Mouse (Mus musculus): ENCODE results near the gene Trim67. TPM values are rescaled to one million over a fixed set of nuclear protein-coding genes. Genes with fewer than 3 reads are reported as not detected.

Trim67 gene
- 1 to 10 TPM; 5.1 to 5.8 TPM for total RNA-seq (2021)
- long read RNA-seq, experiment 1 = 0 reads
- long read RNA-seq, experiment 2 = 0 reads

DNA sequence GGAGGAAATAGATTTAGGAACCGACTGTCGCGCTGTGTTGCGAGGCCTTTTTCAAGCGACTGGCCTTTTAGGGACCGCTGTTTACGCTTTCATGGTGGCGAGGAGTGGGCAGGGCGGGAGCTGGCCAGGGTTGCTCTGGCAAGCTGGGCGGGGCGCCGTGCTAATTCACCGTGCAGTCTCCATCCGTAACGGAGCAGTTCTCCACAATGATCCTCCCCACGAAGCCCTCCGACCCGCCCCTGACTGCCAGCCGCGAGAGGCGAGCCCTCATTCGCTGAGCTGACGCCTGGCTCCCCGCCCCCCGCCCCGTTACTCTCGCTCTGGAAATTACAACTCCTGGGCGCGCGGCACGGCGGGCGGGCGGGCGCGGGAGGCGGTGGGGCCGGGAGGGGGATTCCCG is at the start of gene Trim67:
TSS of gene Trim67 (plus strand) at position 385 of the 400 bp plus-strand sequence.
- peak; percentile 73 to 79 for DNase-seq (ENCODE audit: low spot score in 2 of 2)
- intact Hi-C loops (cut with DNase I) = no loop called here

- no peak for DNase-seq (ENCODE audit: low spot score in 2 of 2)
- intact Hi-C loops (cut with DNase I) = no loop called here
These were observed 46.2 kb upstream of the Trim67 start for GRCm38 (mm10) chr8:124746661-124747060.

DNA sequence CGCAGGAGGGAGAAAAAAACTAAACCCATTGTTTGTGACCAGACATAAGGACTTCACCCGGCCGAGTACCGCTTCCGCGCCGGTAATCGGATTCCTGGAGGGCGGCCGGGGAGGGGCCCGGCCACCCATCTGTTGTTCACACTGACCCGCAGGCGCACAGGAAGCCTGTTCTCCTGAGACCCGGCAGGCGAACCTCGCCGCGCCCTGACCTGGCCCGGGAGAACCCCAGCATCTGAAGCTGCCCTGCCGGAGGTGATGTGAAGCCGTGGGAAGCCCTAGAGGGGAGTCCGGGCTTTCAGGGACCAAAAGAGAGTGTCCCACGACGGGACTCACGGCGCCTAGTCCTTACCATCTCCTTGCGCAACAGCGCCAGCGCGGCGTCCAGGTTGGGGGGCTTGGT is 41.7 kb upstream of the Trim67 start:
- intact Hi-C loops (cut with DNase I) = no loop called here
- no peak for DNase-seq (ENCODE audit: low spot score in 2 of 2)

GRCm38 (mm10) chr8:124751709-124752173 is 41.2 kb upstream of the Trim67 start, which contains the start of gene Fam89a:
TSS of gene Fam89a (minus strand) at chr8:124751832.
- no peak for DNase-seq (ENCODE audit: low spot score in 2 of 2)

GRCm38 (mm10) chr8:124752325-124752862 is 40.5 kb upstream of the Trim67 start:
- DNase-seq (ENCODE audit: low spot score in 2 of 2) = peak in 1 of 2 experiments; percentile 19

More at GRCm38 (mm10) chr8:124751709-124752173, 41.2 kb upstream of the Trim67 start, which contains the start of gene Fam89a:
- intact Hi-C loops (cut with DNase I) = no loop called here

DNA sequence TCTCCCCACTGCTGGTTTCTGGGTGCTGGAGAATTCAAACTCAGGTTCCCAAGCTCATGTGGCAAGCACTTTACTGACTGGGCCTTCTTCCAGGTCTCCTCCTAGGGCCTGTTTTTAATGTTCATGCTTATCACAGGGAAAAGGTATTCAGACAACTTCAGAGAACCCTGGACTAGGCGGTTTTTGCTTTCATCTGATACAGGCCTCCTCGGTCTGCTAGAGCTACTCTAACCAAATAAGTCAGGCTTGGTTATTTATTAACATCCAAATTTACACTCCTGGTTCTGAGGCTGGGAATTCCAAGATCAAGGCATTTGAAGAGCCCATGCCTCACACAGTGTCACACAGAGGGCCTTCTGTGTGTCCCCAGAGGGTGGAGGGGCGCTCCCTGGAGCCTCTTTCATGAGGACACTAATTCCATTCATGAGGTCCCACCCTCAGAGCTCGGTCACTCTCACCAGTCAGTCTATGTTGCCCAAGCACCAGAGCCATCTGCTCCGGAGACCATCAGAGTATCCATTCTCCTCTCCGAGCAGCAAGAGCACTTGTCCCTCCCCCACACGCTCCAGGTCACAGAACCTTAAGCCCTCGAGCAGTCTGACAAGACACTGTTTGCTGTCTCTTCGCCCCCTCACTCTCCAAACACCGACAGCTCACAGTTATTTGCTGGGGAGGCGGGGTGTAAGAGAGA is 38.6 kb upstream of the Trim67 start:
- intact Hi-C loops (cut with DNase I) = no loop called here
- DNase-seq (ENCODE audit: low spot score in 2 of 2) = peak; percentile 38 to 62

More at GRCm38 (mm10) chr8:124752325-124752862, 40.5 kb upstream of the Trim67 start:
- intact Hi-C loops (cut with DNase I) = no loop called here

GRCm38 (mm10) chr8:124754792-124755190 is 38.1 kb upstream of the Trim67 start:
- no peak for DNase-seq (ENCODE audit: low spot score in 2 of 2)
- intact Hi-C loops (cut with DNase I) = loop anchor here (5.0 kb wide), 1 partner anchor 73 kb away; no protein-coding TSS in a partner anchor

DNA sequence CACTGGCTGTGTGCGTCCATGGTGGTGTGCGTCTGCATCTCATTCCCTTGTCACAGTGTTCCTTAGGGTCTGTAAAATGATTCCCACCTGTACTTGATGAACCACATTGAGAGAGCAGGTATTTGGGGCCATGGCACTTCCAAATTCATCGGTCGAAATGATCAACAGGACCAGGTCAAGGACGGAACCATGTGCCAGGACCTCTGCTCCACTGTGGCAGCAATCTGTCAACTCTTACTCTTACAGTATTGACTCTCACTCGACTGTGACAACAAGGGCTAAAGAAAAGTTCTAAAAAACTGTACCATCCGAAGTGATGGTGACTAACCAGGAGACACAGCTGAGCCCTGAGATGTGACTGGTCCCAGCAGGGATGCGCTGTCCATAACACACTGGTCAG is 37.4 kb upstream of the Trim67 start:
- intact Hi-C loops (cut with DNase I) = loop anchor here (5.0 kb wide), 1 partner anchor 72 kb away; no protein-coding TSS in a partner anchor
- no peak for DNase-seq (ENCODE audit: low spot score in 2 of 2)

DNA sequence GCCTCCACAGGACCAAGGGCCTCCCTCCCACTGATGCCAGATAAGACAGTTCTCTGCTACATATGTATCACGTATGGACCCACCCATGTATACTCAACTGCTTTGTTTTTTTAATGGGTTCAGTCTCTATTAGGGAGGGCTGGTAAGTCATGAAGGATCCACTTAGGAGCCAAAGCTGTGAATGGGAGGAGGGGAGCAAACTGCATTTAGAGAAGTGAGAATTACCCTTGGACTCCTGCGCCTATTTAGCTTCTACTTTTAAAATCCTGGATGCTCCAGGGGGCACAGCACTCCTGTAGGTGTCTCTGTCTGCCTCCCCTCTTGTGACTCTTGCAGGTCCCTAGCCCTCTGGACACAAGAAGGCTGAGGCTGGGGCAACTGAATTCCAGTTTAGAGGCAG is 36.7 kb upstream of the Trim67 start:
- no peak for DNase-seq (ENCODE audit: low spot score in 2 of 2)

GRCm38 (mm10) chr8:124756601-124757000 is 36.3 kb upstream of the Trim67 start:
- intact Hi-C loops (cut with DNase I) = loop anchor here (5.0 kb wide), 1 partner anchor 71 kb away; no protein-coding TSS in a partner anchor
- DNase-seq (ENCODE audit: low spot score in 2 of 2) = no peak

More for the DNA sequence above, 36.7 kb upstream of the Trim67 start:
- intact Hi-C loops (cut with DNase I) = loop anchor here (5.0 kb wide), 1 partner anchor 71 kb away; no protein-coding TSS in a partner anchor

DNA sequence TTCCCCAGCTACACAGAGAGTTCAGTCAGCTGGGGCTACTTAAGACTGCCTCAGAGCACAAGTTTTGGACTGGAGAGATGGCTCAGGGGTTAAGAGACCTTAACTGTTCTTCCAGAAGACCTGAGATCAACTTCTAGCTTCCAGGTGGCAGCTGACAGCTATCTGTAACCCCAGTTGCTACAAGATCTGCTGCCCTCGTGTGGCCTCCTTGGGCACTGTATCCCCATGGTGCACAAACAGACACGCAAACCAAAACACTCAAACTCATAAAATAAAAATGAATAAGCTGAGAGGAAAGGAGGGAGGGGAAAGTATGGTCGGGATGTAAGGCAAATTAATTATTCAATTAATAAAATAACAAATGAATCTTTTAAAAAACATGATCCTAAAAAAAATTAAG is 34.3 kb upstream of the Trim67 start:
- intact Hi-C loops (cut with DNase I) = loop anchor here (5.0 kb wide), 1 partner anchor 69 kb away; no protein-coding TSS in a partner anchor
- no peak for DNase-seq (ENCODE audit: low spot score in 2 of 2)

DNA sequence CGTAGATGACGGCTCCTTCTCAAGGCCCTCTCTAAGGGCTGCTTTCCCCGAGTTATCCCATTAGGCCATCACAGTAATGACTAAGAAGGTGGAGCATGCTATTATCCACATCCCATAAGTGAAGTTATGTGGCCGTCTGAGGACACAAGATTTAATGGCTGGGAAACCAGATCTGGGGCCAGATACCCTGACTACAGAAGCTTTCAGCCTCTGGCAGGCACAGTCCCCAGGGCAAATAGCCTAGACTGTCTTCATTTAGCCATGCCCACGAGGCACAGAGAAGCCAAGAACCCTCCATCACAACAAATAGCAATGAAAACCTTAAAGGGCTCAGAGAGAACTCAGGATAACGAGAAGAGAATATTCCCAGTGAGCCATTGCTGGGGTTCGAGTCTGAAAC is 29.8 kb upstream of the Trim67 start:
- intact Hi-C loops (cut with DNase I) = no loop called here

GRCm38 (mm10) chr8:124772389-124772788 is 20.5 kb upstream of the Trim67 start:
- DNase-seq (ENCODE audit: low spot score in 2 of 2) = peak; percentile 33 to 53
- intact Hi-C loops (cut with DNase I) = no loop called here

More for the DNA sequence above, 29.8 kb upstream of the Trim67 start:
- DNase-seq (ENCODE audit: low spot score in 2 of 2) = no peak

DNA sequence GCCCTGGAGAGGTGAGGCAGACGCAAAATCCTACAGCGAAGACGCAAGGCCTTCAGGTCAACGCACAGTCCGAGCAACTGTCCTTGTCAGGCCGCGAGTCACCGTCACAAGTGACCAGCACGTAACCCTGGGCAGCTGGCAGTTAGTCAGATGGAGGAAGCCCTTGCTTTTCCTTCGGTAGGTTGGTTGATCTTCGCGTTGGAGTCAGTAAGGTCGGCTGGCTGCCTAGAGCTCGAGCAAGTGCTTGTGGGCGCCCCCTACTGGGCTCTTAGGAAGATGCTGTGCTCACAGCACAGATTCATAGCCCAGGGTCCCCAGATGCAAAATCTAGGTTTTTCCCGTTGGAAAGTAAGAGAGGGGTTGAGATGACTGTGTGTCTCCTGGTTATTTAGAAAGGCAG is 17.2 kb upstream of the Trim67 start:
- intact Hi-C loops (cut with DNase I) = no loop called here
- DNase-seq (ENCODE audit: low spot score in 2 of 2) = peak; percentile 80 to 85

DNA sequence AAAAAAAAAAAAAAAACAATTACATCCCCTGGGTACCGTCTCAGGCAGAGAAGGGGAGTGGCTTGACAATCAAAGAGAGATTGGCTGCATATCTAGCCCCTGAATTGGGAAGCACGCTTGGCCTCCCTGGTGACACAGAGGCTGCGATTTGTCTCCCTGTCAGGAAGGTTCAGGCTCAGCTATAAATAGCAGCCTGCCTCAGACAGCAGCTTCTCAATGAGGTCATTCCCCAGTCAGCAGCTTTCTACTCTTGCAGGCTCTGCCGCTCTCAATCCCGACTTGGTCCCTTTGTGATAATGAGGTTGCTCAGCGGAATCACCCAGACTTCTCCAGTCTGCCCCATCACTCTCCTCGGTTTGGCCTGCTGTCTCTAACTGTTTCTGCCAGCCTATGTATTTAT is 12.7 kb upstream of the Trim67 start:
- intact Hi-C loops (cut with DNase I) = no loop called here
- DNase-seq (ENCODE audit: low spot score in 2 of 2) = peak; percentile 34 to 68

DNA sequence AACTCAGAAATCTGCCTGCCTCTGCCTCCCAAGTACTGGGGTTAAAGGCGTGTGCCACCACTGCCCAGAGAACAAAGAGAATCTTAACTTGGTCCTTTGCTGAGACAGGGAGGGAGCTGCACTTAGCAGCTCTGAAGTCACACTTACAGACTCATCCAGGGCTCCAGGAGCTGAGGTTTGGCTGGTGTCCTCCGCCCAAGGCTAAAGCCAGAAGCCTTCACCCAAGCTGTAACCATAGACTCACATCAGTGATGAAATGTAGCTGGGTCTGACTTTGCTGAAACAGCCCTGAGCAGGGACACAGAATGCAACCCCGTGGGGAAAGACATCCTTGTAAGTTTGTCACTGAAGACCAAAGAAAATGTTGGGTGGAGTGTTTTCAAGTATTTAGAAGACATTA is 10.5 kb upstream of the Trim67 start:
- DNase-seq (ENCODE audit: low spot score in 2 of 2) = no peak
- intact Hi-C loops (cut with DNase I) = no loop called here

GRCm38 (mm10) chr8:124783228-124783627 is 9.7 kb upstream of the Trim67 start:
- intact Hi-C loops (cut with DNase I) = no loop called here
- no peak for DNase-seq (ENCODE audit: low spot score in 2 of 2)

DNA sequence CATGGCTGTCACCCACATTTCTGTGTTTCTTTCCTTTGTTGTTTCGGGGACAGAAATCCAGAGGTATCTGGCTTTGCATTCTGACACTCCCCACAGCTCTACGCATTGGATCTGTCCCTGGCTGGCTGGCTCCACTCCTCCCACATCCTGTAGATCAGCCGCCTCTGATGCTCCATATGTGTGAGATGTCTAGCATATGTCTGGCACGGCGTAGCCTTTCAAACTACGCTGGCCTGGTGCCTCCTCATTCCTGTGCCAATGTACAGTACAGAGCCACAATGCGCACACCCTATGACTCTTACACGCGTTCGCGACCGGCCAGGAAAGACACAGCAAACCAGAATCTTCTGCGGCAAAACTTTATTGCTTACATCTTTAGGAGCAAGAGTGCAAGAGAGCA is 8.3 kb upstream of the Trim67 start:
- intact Hi-C loops (cut with DNase I) = no loop called here
- peak; percentile 64 to 80 for DNase-seq (ENCODE audit: low spot score in 2 of 2)

- intact Hi-C loops (cut with DNase I) = no loop called here
These were observed 2.2 kb upstream of the Trim67 start for GRCm38 (mm10) chr8:124790676-124791075.

GRCm38 (mm10) chr8:124791751-124792150 is 1.1 kb upstream of the Trim67 start:
- no peak for DNase-seq (ENCODE audit: low spot score in 2 of 2)
- intact Hi-C loops (cut with DNase I) = no loop called here

More at GRCm38 (mm10) chr8:124790676-124791075, 2.2 kb upstream of the Trim67 start:
- DNase-seq (ENCODE audit: low spot score in 2 of 2) = no peak
